Mouse (Mus musculus) urinary bladder, postnatal 36 days (tissue): ENCODE measurements at regions not wholly inside any gene's neighbourhood (a gene's known extent, or its start where the extent isn't known, plus 50 kb on each side); places are given as distances from the start of the nearest gene placed in this dataset.

ENCODE experiments used
- DNase-seq, 2 experiments: peaks; one replicate each; pipeline ENCODE4 v3.0.0; 2022; ENCODE audit warnings: low spot score in 2 of 2, mixed read lengths in 1 of 2

GRCm38 (mm10) chr4:39926021-39926591 is 216.8 kb upstream of the Aco1 start:
- no peak for DNase-seq

GRCm38 (mm10) chr4:39926594-39926993 is 216.3 kb upstream of the Aco1 start:
- no peak for DNase-seq

- no peak for DNase-seq
Measured at GRCm38 (mm10) chr4:39928491-39928890, 214.4 kb upstream of the Aco1 start.

- no peak for DNase-seq
Measured at GRCm38 (mm10) chr4:39934025-39934708, 208.7 kb upstream of the Aco1 start.

- no peak for DNase-seq
Measured at GRCm38 (mm10) chr4:39958687-39959086, 184.2 kb upstream of the Aco1 start.

- DNase-seq, result no peak
Measured at GRCm38 (mm10) chr4:39967938-39968337, 174.9 kb upstream of the Aco1 start.

- no peak for DNase-seq
Measured at GRCm38 (mm10) chr4:39991358-39991757, 151.5 kb upstream of the Aco1 start.

- no peak for DNase-seq
Measured at GRCm38 (mm10) chr4:39991851-39992250, 151.0 kb upstream of the Aco1 start.

- DNase-seq, result no peak
Measured at GRCm38 (mm10) chr4:39998771-39999422, 144.0 kb upstream of the Aco1 start.

GRCm38 (mm10) chr4:40014666-40015065 is 128.2 kb upstream of the Aco1 start:
- peak; percentile 35 to 39 for DNase-seq

- no peak for DNase-seq
Measured at GRCm38 (mm10) chr4:40016856-40017255, 126.0 kb upstream of the Aco1 start.

GRCm38 (mm10) chr4:40018208-40018607 is 124.7 kb upstream of the Aco1 start:
- DNase-seq, result no peak

- no peak for DNase-seq
Measured at GRCm38 (mm10) chr4:40031361-40031760, 111.5 kb upstream of the Aco1 start.

- no peak for DNase-seq
Measured at GRCm38 (mm10) chr4:40047846-40048245, 95.0 kb upstream of the Aco1 start.

GRCm38 (mm10) chr4:40049086-40049485 is 93.8 kb upstream of the Aco1 start:
- no peak for DNase-seq

- DNase-seq, result no peak
Measured at GRCm38 (mm10) chr4:40051848-40052247, 91.0 kb upstream of the Aco1 start.

- DNase-seq, result no peak
Measured at GRCm38 (mm10) chr4:40053391-40053790, 89.5 kb upstream of the Aco1 start.

- DNase-seq, result peak in 1 of 2 experiments; percentile 5
Measured at GRCm38 (mm10) chr4:40063751-40064456, 79.0 kb upstream of the Aco1 start.

GRCm38 (mm10) chr4:40064457-40064836 is 78.4 kb upstream of the Aco1 start:
- DNase-seq, result no peak

- DNase-seq, result no peak
Measured at GRCm38 (mm10) chr4:40070959-40071634, 71.8 kb upstream of the Aco1 start.

- no peak for DNase-seq
Measured at GRCm38 (mm10) chr4:40081035-40081434, 61.8 kb upstream of the Aco1 start.

- DNase-seq, result no peak
Measured at GRCm38 (mm10) chr4:40090295-40090694, 52.6 kb upstream of the Aco1 start.
